Mouse (Mus musculus): Measurements from ENCODE around the gene C130074G19Rik. TPM values are rescaled to one million over a fixed set of nuclear protein-coding genes. Genes with fewer than 3 reads are reported as not detected.

C130074G19Rik gene
- total RNA-seq, 4 experiments from 2014 or later, result 15.4 to 19.9 (median 18.0) TPM

DNA sequence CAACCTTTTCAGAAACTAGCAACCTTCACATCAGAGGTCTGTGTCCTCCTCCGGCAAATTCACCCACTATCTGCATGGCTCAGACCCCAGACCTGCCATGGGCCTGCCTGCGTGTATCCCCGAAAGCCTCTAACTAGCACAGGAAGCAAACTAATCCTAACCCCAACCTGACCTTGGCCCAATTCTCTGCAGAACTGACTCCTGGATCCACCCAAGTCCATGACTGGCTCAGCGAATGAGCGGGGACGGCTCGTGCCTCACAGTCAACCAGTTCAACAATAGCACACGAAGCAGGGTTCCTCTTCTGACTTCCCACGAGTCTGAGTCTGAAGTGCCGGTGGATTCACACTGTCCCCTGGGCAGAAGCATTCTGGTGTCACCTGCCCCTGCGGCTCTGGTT, 9.1 kb downstream of the C130074G19Rik start:
- DNase-seq (ENCODE audit: low spot score), result no peak

DNA sequence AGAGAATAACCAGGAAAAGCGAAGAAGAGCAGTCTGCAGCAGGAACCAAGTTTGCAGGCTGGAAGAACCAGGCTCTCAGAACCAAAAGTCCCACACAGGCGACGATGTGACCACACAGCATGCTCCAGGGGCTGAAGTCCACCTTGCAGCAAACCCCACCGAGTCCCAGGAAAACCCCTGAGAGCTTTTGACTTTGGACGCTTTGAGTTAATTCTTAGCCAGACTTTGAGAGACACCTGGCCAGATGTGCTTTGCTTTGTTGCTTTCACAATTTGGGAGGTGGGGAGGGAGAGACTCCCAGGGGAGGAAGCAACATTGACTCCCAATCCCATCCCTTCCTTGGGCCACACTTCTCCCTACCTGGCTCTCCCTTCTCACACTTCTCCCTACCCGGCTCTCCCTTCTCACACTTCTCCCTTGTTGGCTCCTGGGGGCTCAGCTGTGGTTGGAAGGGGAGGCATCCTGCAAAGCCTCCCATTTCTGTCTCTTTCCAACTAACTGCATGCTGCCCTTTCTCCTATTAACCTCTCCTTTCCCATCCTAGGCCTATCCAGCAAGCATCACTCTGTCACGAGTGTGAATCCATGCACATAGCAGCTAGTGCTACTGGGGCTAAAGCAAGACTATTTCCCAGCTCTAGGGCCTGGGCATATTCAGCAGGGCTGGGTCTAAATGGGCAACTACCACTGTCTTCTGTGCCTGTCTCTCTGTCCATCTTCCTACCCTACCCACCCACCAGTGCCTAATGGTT, 10.8 kb downstream of the C130074G19Rik start:
- DNase-seq (ENCODE audit: low spot score), result no peak

DNA sequence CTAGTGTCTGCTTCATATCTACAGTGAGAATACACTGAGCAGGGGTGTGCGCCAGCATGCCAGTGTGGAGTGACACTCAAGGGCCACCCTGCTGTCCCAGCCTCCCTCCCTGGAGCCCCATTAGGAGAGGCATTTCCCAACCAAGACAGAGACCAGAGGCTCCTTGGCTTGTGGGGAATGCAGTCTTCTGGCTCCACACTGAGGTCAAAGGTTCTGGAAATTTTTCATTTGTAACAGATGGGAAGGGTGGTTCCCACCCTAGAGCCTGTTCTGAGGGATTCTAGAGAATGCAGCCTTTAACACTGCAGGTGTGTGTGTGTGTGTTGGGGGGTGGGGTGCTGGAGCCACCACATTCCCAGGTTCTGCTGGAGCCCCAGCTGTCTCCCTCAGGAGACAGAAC, 11.5 kb downstream of the C130074G19Rik start:
- DNase-seq (ENCODE audit: low spot score), result no peak

DNA sequence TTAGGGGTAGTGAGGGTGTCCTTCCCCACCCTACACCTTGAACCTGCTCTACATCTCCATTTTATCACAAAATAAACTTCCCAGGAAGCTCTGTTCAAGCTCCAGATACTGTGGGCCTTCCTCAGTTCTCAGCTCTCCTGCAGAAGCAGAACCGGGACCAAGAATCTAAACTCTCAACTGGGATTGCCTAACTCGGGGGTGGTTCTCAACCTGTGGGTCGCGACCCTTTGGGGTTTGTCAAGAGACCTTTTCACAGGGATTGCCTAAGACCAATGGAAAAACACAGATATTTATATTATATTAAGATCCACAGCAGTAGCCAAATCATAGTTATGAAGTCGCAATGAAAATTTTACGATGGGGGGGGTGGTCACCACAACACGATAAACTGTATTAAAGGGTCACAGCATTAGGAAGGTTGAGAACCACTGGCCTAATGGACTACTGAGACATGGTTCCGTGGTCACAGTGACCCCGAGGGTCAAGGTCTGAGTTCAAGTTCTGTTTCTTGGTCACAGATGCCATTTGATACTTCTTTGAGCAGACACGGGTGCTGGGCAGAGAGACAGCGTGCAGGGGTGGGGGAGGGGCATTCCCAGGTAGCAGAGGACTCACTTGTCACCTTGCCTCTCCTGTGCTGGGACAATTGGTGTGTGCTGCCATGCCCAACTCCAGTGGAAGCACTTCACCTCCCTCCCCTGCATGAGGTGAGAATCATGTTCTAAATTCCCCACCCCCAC, 12.2 kb downstream of the C130074G19Rik start:
- DNase-seq (ENCODE audit: low spot score), result no peak

DNA sequence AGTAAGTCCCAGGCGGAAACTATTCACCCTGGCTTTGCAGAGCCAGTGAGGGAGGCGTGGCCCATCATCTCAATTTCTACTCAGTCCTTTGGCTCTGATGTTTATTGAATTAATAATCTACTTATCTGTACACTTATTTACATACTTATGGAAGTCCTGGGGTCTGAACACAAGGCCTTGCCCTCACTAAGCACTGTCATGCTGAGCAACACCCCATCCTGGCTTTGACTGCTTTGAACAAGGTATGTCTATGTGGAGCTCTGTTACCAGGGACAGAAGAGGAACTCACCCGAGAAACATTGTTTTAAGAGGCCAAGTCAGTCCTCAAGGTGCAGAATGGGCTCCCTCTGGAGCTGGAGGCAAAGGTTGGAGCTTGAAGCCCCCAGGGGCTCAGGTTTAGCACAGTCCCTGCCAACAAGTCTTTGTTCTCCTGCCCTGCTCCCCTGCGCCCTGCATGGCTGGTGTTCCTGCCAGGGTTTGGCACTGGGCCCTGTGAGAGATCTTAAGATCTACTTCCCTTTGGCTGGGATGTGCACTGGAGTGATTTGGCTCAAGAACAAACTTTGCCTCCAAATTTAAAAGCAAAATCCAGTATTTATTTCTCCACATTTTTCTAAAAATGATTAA, 13.0 kb downstream of the C130074G19Rik start:
- DNase-seq (ENCODE audit: low spot score), result no peak

DNA sequence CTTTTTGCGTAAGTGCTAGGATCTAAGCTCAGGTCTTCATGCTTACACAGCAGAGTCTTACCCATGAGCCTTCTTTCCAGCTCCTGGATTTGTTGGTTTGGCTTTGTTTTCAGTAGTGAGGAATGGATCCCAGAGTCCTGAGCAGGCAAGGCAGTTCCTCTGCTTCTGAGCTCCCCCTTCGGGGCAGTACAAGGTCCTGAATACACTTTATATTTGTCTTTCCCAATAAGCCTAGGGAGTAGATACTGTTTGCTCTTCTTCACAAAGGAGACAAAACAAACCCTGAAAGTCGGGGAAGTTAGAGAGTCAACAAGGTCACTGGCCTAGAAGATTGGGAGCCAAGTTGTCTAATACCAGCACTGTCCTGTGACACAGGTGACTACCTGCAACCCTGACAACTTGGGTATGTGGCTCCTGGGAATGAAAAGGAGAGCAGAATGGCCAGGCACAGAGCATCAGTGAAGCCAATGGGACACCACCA, 15.3 kb downstream of the C130074G19Rik start:
- no peak for DNase-seq (ENCODE audit: low spot score)

DNA sequence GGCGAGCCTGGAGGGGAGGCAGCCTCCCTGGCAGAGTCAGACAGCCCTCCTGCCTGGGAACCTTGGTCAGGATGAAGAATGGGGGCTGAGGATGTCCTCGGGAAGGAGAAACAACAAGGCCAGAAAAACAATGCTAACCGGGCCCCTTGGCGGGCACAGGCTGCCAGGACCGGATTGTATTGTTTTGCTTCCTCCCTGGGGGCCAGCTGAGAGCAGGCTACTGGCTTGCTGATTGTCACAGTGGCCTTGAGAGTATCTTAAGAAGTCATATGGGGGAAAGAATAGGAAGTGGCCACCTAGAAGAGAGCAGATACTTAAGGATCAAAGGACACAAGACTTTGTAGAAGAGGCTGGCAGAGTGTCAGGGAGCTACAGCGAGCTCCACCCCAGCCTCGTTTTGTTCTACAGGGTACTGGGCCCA, 18.6 kb downstream of the C130074G19Rik start:
- peak; percentile 71 for DNase-seq (ENCODE audit: low spot score)

DNA sequence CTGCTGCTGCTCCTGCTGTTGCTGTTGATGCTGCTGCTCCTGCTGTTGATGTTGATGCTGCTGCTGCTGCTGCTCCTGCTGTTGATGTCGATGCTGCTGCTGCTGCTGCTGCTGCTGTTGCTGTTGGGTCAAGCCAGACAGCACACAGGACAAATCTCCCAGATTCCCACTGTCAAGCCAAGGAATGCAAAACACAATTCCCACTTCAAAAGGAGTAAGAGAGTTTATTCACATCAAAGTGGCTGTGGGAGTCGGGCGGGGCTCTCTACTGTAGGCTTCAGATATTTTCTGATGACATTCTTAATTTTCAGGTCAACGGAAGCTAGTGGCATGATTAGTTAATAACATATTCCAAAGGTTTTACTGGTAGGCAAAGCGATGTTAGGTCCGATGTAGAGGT, 20.4 kb downstream of the C130074G19Rik start:
- no peak for DNase-seq (ENCODE audit: low spot score)

DNA sequence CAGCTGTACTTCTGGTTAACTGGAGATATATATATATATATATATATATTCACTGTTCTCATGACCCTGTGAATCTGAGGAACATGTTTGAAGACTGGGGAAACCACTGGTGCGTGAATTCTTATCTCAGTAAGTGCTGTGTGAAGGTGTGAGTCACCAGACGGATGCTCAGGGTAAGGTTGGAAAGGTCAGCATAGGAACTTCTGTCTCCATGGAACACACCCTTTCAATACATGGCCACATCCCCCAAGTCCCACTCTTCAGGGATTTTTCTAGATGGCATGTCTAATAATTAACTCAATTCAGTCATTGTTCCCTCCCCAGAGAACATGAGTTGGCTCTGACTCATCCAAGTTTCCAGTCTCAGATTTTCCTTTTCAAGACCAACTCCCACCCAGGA, 21.5 kb downstream of the C130074G19Rik start:
- DNase-seq (ENCODE audit: low spot score), result no peak

DNA sequence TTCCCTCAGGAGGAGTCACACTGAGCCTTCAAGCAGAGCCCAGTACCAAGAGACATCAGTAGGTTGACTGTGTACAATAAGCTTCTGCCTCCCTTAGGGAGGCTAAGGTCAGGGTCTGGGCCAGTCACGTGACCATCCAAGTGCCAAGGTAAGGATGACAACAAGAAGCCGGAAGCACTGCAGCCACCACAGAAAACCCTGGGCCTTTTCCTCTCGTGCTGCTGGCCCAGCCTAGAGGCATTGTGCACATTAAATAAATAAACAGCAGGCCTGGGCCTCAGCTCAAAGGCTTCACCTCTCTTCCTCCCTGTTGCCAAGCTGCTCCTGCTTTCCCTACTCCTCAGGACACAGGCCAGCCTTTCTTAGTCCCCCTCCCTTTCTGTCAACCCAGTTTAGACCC, 22.7 kb downstream of the C130074G19Rik start:
- DNase-seq (ENCODE audit: low spot score), result no peak

DNA sequence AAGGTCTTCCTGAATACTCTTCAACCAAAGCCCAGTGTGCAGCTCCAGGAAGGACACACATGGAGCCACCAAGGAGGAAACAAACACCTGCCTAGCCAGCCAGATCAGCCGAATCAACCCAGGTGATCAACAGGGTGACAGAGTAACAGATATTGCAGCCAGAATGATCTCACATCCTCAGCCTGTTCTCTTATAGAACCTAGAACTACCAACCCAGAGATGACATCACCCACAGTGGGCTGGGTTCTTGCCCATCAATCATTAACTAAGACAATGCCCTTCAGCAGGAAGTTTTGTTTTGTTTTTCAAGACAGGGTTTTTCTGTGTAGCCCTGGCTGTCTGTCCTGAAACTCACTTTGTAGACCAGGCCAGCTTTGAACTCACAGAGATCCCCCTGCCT, 24.8 kb downstream of the C130074G19Rik start:
- no peak for DNase-seq (ENCODE audit: low spot score)

DNA sequence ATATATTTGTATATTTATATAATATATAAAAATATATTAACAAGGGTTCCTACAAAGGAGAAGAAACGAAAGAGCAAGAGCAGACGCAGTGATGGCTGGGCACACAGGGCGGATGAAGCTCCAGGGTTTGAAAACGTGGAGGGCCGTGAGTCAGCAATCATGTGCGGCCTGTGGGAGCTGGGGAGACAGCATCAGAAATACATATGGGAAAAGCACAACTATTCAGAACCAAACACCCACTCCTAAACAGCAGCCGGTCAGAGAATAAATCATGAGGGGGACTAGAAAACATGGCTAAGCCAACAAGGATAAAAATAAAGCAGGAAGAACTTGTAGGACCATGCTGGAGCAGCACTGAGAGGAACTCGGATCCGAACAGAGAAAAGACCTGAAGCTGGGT, 25.8 kb downstream of the C130074G19Rik start:
- no peak for DNase-seq (ENCODE audit: low spot score)

DNA sequence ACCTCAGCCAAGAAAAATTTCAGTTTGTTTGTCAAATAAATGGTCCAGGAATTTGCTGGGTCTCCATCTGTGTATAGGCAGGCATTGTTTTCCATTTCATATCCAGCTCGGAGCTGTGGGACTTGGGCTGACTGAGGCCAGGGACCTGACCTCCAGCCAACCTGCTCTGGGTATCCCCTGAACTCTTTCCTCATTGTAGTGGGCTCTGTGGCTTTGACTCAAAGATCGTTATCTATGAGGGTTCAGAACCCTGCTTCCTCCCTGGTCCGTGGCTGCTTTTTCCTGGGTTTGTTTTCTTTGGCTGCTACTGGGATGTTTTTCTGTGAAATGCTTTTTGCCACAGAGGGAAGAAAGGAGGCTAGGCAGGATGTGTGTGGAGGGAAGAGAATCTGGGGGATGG, 29.1 kb downstream of the C130074G19Rik start:
- peak; percentile 40 for DNase-seq (ENCODE audit: low spot score)

DNA sequence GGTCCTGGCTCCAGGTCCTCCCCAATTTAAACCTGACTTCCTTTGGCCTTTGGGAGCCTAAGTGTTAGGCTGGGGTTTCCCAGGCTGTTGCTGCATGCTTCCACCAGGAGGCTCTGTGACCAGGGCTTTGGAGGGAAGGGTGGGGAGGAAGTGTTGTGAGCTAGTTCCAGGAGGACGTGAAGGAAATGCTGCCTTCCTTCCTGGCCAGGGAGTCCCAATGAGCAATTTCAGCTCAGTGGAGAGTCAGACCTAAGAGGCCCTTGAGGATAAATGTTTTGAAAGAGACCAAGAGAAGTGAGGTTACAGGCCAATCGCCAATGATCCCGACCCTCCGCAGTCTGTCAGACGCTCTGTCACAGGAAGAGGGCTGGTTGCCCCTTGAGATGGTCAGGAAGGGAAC, 29.7 kb downstream of the C130074G19Rik start:
- peak; percentile 92 for DNase-seq (ENCODE audit: low spot score)

DNA sequence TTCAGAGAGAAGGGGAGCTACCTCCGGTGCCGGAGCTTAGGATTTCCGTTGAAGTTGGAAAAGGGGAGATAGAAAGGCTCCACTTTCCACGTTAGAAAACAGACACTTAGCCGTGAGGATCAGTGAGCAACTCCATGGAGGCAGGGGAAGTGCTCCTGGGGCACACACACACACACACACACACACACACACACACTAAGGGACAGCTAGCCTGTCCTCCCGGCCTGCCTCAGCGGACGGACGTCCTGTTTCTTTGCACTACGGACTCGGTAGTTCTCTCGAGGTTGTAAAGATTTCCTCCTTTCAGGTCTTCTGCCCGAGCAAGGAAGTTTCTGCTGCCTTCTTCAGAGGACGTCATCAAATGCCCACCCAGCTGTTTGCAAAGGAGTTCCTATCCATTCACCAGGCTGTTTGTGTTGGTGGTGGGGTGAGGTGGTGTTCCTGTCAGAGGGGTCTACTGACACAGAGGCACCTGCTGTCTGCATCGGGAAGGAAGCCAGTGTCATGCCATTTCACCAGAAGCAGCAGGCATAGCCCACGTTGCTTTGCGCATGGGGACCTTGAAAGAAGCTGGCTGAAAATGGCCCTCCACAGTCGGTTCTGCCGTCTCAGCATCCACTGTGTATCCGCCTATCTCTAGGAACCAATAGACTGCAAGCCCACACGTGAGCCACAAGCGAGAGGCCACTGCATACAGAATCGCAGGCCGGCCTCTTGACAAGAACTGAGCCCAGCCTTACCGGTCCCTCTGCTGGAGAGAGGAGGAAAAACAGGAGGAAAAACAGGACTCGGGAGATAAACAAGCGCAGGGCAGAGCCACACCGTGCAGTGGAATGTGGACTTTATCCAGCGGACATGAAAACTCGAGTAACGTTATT, 31.0 kb downstream of the C130074G19Rik start:
- peak; percentile 90 for DNase-seq (ENCODE audit: low spot score)

DNA sequence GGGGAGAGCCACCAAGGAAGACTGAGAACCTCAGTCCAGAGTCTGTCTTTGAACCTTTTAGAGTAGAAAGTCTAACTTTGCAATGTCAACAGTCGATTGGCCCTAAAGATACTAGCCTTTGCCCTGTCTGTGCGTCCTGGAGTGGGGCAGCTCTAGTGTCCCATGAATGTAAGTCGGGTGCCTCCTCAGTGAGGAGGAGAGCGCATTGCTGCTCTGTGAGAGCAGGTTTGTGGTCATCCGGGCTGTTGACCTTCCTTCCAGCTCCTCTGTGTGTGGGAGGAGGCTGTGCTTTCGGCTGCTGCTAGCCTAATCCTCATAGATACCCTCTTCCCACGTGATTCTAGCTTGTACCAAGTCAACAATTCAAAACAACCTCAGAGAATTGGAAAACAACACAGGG, 31.9 kb downstream of the C130074G19Rik start:
- DNase-seq (ENCODE audit: low spot score), result no peak

DNA sequence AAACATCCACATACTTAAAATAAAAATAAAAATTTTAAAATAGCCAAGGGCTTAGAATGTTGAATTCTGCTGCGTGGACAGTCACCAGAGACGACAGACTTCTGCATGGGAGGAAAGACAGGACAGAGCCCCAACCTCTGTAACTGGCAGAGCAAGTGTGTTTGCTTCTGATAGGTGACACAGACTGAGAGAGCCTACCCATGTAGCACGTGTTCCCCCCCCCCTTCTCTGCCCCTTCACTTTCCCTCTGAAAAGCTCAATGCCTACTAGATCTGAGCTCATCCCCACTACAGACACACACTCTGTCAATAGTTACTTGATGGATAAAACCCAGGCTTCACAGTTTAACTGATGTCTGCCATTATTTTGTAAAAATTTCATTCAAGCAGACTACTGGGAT, 36.0 kb downstream of the C130074G19Rik start:
- DNase-seq (ENCODE audit: low spot score), result no peak

DNA sequence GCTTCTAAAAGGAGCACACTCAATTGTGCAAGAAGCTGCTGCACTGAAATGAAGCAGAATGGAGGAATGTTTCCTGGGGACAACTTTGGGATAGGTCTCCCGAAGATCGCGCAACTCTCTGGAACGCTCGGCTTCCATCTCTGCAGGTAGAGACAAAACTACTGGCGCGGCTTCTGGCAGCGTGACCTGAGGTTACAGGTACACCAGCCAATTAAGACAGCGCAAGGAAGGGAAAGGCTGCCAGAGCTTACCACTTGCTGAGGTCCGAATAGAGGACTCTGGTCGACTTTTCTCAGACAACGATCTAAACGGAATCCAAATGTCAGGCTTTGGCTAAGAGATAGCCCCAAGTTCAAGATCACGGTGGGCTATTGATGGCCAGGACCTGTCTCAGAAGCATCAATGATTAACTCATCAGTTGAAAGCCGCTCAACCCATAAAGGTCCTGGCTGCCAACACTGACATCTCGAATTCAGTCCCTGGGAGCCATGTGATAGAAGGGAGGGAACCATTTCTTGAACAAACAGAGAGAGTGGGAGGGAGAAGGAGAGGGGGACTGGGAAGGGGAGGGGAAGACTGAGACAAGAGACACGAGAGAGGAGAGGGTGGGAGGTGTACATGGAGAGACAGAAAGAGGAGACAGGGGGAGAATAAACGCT, 36.8 kb downstream of the C130074G19Rik start, which contains the start of gene Marc2:
Gene Marc2 (minus strand): TSS at position 360 of the 659 bp plus-strand sequence.
- no peak for DNase-seq (ENCODE audit: low spot score)

DNA sequence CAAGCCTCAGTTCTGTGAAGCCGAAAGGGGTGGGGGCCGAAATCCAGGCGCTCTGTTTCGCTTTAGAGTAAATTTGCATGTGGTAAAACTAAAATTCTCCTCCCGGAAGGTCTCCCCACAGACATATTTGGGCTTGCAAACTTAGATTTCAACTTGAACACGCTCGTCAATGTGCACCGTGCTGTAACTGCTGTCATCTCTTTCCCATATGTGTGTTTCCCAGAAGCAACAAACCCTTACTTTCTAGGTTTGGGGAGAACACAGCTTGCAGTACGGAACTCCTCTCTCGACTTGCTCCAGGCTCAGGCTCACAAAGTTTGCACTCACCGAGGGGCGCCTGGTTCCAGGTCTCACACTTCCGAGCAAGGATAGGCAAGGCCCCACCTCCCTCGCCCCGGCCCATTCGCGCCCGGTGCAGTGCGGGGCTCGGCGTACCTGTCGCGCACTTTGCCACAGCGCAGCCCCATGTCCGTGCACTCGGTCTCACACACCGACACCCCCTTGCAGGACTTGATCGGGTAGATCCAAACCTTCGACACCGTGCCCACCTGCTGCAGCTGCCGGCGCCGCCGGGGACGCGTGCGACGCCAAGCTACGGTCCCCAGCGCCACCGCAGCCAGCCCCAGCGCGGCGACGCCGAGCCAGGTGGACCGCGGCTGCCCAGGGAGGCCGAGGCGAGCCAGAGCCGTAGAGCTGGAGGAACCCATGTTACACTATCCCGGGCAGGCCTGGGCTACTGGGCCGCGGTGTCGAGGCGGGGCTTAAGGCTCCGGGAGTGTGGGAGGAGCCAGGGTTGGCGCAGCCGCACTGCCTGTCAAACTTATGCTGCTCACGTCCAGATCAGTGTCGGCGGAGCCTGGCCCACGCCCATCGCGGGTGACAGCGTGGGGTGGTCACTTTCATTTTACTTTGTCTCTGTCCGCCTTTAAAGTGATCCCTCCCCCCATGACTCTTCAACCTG, 37.6 kb downstream of the C130074G19Rik start:
- peak; percentile 93 for DNase-seq (ENCODE audit: low spot score)
